Mouse (Mus musculus): ENCODE measurements around the gene Gclm.

DNA sequence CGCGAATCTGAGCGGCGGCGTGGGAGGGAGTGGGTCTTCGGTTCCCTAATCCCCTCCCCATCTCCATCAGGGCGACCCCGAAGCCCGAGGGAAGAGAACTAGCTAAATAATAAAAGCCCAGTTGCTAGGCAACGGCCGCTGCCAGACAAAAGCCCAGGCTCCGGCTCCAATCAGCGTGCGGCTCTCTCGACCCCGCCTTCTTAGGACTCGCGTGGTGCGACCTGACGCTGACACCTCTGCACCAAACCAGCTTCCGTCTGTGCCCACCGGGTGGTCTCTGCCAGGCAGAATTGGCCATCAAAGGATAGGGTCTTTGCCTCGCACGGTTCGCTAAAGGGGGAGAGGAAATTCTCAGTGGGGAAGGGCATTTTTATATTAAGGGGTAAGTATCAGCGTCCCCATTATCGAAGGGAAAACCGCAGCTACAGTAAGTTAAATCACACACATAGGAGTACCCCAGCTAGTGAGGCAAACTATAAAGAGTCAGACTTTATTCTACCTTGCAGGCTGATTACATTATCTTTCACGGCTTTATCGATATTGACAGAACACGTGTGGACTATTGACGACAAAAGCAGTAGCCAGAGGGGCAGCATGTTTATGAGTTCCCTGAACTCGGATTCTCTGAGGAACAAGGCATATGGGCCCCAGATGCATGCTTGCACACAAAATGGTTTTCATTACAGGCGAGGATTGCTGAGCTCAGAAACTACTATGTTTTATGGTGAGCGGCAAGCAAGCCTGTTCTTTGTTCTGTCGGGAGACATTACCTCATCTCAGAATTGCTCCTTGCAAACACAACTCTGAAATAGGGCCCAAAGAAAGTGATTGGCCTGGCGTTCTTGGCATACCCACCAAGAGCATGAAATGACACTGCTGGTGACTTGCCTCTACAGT is 48.8 kb downstream of the Gclm start, which contains the start of gene Bcar3:
- TF ChIP-seq CTCF (IDR thresholded peaks at IDR 0.05; ENCODE audit: control insufficient read depth, insufficient read depth, low read length) (no peak), POLR2A (IDR thresholded peaks at IDR 0.05; ENCODE audit: borderline replicate concordance, control insufficient read depth, low read depth, low read length) (no peak)

Measured in bone marrow, adult 2 months (tissue).